Comparison of ENCODE assay signal across 19 mouse cellular contexts in the genomic region with DNA sequence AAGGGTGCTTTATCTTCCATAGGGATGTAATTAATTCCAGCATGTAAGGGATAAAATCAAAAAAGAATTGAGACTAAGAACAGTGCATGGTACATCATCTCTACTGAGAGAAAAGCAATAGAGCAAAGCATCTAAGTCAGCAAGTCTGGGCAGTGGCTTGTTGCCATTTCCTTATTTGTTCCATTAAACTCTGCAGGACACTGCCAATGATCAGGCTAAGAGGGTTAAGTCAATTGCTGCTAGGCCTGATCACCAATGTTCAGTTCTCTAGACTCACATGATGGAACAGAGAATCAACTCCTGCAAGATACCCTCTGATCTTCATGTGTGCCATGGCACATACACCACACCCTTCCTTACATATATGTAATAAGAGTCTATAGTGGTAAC. TPM values are rescaled to one million over a fixed set of nuclear protein-coding genes. Genes with fewer than 3 reads are reported as not detected.
"Had no signal": no experiment of that assay in that cellular context is flagged by ENCODE, and none has a peak within 500 bp of the region (broad histone marks: within the 10 kb centered on the region; RNA-seq: fewer than 3 reads in every experiment).

No protein-coding gene starts in this region.

- H3K4me1 ChIP-seq: limb, embryonic 15.5 days; liver, embryonic 12.5 days; midbrain, embryonic 10.5 days; neural tube, embryonic 12.5 days had no signal

- H3K4me3 ChIP-seq: left cerebral cortex, adult 2 months; limb, embryonic 15.5 days; liver, embryonic 12.5 days; midbrain, embryonic 10.5 days; myocyte; neural tube, embryonic 12.5 days had no signal

- DNase-seq: kidney, postnatal 10 days; kidney, postnatal 4 days; lung, embryonic 14.5 days; lung, postnatal 10 days; lung, postnatal 4 days; retina, postnatal 1 day; right cerebral cortex, postnatal 4 days; spleen, adult 18-20 months; thymus, adult 2 months; thymus, postnatal 36 days had no signal

- H3K27ac ChIP-seq: left cerebral cortex, adult 2 months; limb, embryonic 15.5 days; liver, embryonic 12.5 days; midbrain, embryonic 10.5 days; neural tube, embryonic 12.5 days had no signal

RNA-seq across cellular contexts. Expression of gene Scn7a, which starts 57.1 kb away (rescaled TPM):
- total RNA-seq: megakaryocyte, adult 5-6 weeks had no signal
- polyA plus RNA-seq: limb, embryonic 11.5 days; liver, embryonic 12.5 days; liver, embryonic 16.5 days had no signal
